Mouse (Mus musculus) common myeloid progenitor, adult 5-6 weeks (primary cell): Measurements from ENCODE around the gene St5. TPM values are rescaled to one million over a fixed set of nuclear protein-coding genes. Genes with fewer than 3 reads are reported as not detected.

Experiments
- ATAC-seq: replicated peaks from 2 replicates; pipeline ENCODE4 v1.8.0; 2016; ENCODE audit warnings: low read depth, mild to moderate bottlenecking, moderate TSS enrichment, inconsistent platforms; ENCODE audit not compliant: poor library complexity, severe bottlenecking
- total RNA-seq: library from RNA; stranded (forward); fragments of 200-1000, 187-1606 nt; gene quantifications from 2 replicates; pipeline ENCODE4 v1.2.3, GENCODE M21; 2017

The St5 gene
- total RNA-seq, 1 experiment from 2014 or later = 11.7 TPM

- no peak for ATAC-seq
Observed at GRCm38 (mm10) chr7:109614939-109615338, 88.5 kb downstream of the St5 start.

GRCm38 (mm10) chr7:109613531-109614021 is 89.8 kb downstream of the St5 start:
- no peak for ATAC-seq

- ATAC-seq = no peak
Observed at GRCm38 (mm10) chr7:109613051-109613450, 90.4 kb downstream of the St5 start.

- no peak for ATAC-seq
Observed at GRCm38 (mm10) chr7:109612531-109612930, 90.9 kb downstream of the St5 start.

- ATAC-seq = no peak
Observed at GRCm38 (mm10) chr7:109610348-109610747, 93.1 kb downstream of the St5 start.

GRCm38 (mm10) chr7:109609565-109610345 is 93.7 kb downstream of the St5 start:
- no peak for ATAC-seq

- no peak for ATAC-seq
Observed at GRCm38 (mm10) chr7:109608831-109609230, 94.6 kb downstream of the St5 start.

- no peak for ATAC-seq
Observed at GRCm38 (mm10) chr7:109606994-109607610, 96.3 kb downstream of the St5 start.

GRCm38 (mm10) chr7:109602562-109602961 is 100.8 kb downstream of the St5 start:
- ATAC-seq = peak; percentile 56; the same call in 1 of the 2 replicates

GRCm38 (mm10) chr7:109602022-109602421 is 101.4 kb downstream of the St5 start:
- no peak for ATAC-seq

GRCm38 (mm10) chr7:109600702-109601101 is 102.7 kb downstream of the St5 start:
- ATAC-seq = no peak

GRCm38 (mm10) chr7:109599998-109600397 is 103.4 kb downstream of the St5 start:
- ATAC-seq = no peak

- ATAC-seq = peak; percentile 56; the same call in 1 of the 2 replicates
Observed at GRCm38 (mm10) chr7:109594845-109595531, 108.4 kb downstream of the St5 start.

- no peak for ATAC-seq
Observed at GRCm38 (mm10) chr7:109593992-109594391, 109.4 kb downstream of the St5 start.

GRCm38 (mm10) chr7:109592184-109592583 is 111.2 kb downstream of the St5 start:
- ATAC-seq = no peak

- ATAC-seq = no peak
Observed at GRCm38 (mm10) chr7:109590576-109590975, 112.8 kb downstream of the St5 start.

- no peak for ATAC-seq
Observed at GRCm38 (mm10) chr7:109588990-109589389, 114.4 kb downstream of the St5 start.

GRCm38 (mm10) chr7:109588145-109588544 is 115.3 kb downstream of the St5 start:
- 0 out of 2 replicates have a peak, but pooled peaks have one; percentile 3 for ATAC-seq

- no peak for ATAC-seq
Observed at GRCm38 (mm10) chr7:109584467-109584866, 118.9 kb downstream of the St5 start.

GRCm38 (mm10) chr7:109580489-109580888 is 122.9 kb downstream of the St5 start:
- ATAC-seq = no peak
